Mouse (Mus musculus): ENCODE measurements around the gene Nr2f1.

Gene Nr2f1

DNA sequence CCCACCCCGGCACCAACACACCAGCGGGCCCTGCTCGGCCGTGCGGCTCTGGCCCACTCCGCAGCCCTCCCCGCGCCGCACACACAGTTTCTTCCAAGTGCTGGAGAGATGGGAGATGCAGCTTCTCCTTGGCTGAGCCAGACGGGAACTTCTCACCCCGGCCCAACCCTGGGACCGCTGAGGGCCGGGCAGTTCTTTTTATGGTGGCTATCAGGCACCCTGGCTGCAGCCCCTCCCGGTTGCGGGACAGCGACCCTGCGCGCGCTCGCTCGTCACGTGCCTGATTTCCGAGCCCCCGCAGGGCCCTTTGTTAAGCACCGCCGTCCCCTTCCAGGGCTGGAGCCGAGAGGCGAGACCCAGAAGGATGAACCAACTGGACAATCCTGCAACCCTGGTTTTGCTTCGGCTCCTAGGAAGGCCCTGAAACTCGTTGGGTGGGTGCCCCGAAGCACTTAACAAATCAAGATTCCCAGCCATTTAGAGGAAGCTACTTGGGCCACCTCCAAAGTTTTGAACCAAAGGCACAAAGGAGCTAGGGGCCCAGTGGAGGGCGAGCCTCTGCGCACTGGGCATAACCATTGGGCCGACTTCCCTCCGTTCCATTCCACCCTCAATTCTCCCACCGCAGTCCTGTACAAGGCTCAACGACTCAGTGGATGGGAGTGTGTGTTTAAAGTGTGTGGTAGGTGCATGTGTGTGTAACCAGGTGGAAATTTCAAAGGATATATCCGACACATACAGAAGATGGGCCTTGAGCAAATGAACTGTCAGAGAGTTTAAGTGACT lies 20.1 kb downstream of the Nr2f1 start:
- no peak for DNase-seq (ENCODE audit: low read depth, low spot score)

DNA sequence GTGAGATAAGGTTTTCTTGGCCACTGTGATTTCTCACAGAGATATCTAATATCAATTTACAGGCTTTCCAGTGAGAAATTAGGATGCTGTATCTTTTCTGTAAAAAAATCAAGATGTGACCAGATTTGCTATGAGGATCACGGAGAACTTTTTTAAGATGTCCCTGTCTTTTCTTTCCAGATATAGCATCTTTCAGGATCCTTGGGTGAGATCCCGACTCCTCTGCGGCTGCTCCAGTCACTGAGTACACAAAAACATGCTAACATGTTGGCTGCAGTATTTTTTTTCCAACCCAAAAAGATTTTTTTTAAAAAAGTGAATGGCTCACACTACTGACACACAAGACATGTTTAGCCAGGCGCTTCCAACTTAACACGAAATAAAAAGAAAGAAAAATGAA lies 20.8 kb downstream of the Nr2f1 start:
- DNase-seq (ENCODE audit: low read depth, low spot score): no peak

DNA sequence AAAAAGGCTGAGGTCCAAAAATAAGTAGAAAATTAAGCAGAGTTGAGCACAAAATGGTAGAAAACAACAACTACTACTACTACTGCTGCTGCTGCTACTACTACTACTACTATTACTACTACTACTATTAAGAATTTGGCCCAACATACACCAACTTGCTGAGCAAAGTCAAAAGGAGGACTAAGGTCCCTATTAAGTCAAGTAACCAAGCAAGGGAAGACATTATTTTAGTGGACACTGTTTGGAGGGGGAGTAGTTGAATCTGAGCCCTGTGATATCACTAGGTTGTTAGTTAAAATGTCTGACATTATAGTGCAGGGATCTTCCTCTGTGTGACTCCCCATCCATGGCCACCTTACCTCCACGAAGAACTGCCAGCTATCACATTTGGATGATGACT lies 21.5 kb downstream of the Nr2f1 start:
- DNase-seq (ENCODE audit: low read depth, low spot score): no peak

DNA sequence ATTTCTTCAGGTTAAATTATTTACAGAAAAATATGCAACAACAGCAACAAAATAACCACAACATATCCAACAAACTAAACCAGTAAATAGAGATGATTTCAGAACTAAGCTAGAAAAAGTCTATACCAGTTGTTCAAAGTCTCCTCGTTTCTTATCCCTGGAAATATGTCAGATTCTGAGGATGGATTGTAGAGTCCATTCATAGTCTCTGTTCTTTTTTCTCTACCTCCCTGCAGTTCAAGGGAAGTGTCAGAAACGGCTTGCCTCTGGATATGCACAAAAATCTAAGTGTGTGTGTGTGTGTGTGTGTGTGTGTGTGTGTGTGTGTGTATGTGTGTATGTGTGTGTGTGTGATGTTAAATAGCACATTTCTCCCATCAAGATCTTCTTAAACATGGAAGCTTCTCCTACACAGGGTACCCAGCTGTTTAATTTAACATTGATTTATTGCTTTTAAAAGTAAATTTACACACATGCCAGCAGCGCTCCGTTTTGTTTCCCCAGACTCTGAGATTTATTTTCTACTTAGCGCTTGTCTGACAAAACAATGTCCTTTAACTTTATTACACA lies 22.1 kb downstream of the Nr2f1 start:
- no peak for DNase-seq (ENCODE audit: low read depth, low spot score)

- DNase-seq (ENCODE audit: low read depth, low spot score): no peak
Observed at GRCm38 (mm10) chr13:78175821-78176380, 23.7 kb downstream of the Nr2f1 start.

DNA sequence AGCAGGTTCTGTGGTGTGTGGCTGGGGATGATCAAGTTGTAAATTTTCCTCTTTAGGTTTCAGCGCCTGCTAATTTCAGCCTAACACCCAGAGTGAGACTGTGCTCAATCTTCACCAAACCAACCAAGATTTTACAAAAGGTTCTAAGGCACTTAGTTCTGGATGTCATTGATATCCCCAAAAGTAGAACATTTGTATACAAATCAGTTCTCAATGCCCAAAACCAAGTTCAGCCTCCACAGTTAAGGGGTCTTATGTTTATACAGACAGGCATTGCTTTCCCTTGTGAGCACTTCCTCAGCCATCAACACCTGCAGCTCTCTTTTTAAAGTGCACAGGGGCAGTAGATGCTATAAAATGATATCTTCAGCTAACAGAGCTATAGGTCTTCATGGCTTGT lies 24.7 kb downstream of the Nr2f1 start:
- no peak for DNase-seq (ENCODE audit: low read depth, low spot score)

GRCm38 (mm10) chr13:78174191-78174590 lies 25.4 kb downstream of the Nr2f1 start:
- DNase-seq (ENCODE audit: low read depth, low spot score): no peak

- no peak for DNase-seq (ENCODE audit: low read depth, low spot score)
Observed at GRCm38 (mm10) chr13:78172861-78173260, 26.7 kb downstream of the Nr2f1 start.

- DNase-seq (ENCODE audit: low read depth, low spot score): no peak
Observed at GRCm38 (mm10) chr13:78171984-78172636, 27.4 kb downstream of the Nr2f1 start.

DNA sequence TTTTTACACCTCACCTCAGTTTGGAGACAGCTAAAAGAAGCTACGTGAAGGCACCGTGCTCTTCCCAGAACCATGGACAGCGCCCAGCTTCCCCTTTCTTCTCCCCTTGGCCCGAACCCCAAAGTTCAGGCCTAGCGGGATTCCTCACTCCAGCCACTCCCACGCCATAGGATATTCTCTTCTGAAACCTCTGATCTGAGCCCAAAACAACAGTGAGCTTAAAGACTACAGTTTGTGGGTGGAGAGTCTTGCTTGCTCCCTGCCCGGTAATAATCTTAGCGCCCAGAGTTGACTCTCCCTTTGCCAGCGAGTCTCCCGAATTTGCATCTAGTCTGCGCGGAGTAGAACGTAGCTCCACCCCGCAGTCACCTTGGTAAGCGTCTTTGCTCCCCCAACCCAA lies 28.2 kb downstream of the Nr2f1 start:
- DNase-seq (ENCODE audit: low read depth, low spot score): no peak

DNA sequence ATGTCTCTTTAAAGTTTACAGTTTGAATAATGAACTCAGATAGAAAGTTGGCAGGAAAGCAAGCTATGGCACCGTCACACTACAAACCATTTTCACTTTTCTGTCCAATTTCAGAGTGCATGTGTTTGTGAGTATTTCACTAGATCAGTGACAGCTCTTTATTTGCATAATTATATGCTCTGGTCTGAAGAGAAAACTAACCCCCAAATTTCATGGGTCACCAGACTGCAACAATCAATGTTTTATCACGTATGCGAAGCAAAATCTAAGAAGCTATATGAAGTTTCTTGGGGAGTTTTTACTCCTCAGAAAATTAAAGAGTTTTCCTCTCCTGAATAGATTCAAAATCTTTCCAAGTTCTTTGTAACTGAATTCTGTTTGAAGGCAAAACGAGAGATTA lies 31.4 kb downstream of the Nr2f1 start:
- no peak for DNase-seq (ENCODE audit: low read depth, low spot score)

DNA sequence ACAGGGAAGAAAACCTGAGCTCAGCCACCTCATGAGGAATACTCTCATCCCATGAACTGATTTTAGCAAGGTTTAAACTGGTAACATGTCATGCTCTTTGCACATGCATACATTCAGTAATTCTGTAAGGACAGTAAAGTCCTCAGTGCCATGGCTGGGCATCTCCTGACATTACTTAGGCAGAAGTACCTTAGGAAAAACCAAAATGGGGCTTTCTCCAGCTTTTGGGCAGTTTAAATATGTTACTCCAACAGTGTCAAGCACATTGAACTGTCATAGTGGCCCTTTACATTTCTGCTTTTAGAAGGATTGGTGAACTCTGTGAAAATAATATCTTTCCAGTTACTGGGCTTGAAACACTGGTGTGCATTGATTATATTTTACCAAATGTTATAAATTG lies 34.6 kb downstream of the Nr2f1 start:
- no peak for DNase-seq (ENCODE audit: low read depth, low spot score)

DNA sequence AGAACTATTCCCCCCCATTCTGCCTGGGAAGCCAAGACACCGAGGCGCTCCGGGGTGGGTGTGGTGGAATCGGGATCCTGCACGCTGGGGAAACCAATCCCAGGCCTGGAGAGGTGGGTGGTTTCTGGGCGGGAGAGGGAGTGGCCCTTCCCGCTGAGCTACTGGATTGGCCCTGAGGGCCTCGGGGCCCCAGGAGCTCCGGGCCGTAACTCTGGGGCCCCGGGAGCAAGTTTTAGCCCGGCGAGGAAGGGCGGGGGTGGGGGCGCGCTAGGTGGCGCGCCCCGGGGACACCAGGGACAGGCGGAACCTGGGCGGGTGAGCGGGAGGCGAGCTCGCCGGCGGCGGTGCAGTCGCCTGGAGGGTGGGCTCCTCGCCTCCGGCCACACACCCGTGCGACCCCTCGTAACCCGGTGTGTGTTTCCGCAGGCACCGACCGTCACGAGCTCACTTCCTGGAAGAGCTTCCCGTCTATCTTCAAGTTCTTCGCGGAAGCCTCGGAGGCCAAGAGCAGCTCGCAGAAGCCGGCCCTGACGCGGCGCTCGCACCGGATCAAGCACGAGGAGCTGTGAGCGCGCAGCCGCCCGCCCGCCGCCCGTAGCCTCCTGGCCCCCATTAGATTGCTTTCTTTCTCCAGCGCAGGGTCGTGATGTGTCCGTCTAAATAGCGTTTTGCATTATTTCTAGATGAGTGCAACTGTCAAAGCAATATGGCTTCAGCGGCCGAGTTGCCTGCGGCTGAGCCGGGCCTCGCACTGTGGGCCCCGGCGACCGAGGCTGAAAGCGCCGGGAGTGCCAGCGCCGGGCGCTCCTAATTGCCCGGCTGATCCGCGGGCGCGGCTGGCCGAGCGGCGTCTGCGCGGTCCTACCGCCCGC lies 36.2 kb downstream of the Nr2f1 start:
- DNase-seq (ENCODE audit: low read depth, low spot score): peak; percentile 68

DNA sequence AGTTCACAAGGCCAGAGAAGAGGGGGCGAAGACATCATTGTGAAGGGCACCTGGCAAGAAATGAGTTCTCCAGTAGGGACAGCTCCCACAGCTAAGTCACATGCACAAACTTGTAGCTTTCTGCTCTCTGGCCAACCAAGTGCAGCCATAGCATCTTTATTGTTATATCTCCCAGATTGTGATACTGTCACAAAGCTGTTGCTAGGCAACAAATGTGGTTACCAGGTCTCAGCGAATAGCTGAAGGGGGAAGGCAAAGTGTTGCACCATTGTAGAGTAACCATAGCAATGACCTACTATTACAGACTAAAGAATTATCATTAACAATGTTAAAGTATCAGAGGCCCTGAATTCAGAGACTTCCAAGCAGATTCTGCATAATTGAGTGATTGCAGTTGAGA lies 37.4 kb downstream of the Nr2f1 start:
- DNase-seq (ENCODE audit: low read depth, low spot score): peak; percentile 7

GRCm38 (mm10) chr13:78157465-78157864 lies 42.1 kb downstream of the Nr2f1 start:
- no peak for DNase-seq (ENCODE audit: low read depth, low spot score)
